Mouse (Mus musculus) bone marrow, adult 2 months (tissue): ENCODE results near the gene Maml2. TPM values are rescaled to one million over a fixed set of nuclear protein-coding genes. Genes with fewer than 3 reads are reported as not detected.

Experiments used
- H3K27ac ChIP-seq: fragments of 200-500 bp; 2 replicates; pipeline ENCODE4 v1.5.1; 2012; ENCODE audit warnings: low read depth, mild to moderate bottlenecking, control low read depth, inconsistent platforms, low read length; ENCODE audit not compliant: control insufficient read depth, poor library complexity, insufficient read depth
- H3K4me1 ChIP-seq: fragments of 200-500 bp; 2 replicates; pipeline ENCODE4 v1.6.1; 2011; ENCODE audit warnings: low read length; ENCODE audit not compliant: control insufficient read depth, insufficient read depth
- H3K4me3 ChIP-seq: fragments of 200-500 bp; replicated peaks from 2 replicates; pipeline ENCODE3; 2011; ENCODE audit warnings: mild to moderate bottlenecking, low read depth, low read length, control low read depth; ENCODE audit not compliant: control insufficient read depth
- CTCF ChIP-seq: fragments of 200-500 bp; IDR thresholded peaks from 2 replicates; pipeline ENCODE4 v1.5.1; 2011; ENCODE audit warnings: low read length, control low read depth; ENCODE audit not compliant: control insufficient read depth, insufficient read depth
- POLR2A ChIP-seq: fragments of 200-500 bp; IDR thresholded peaks from 2 replicates; pipeline ENCODE4 v1.6.1; 2011; ENCODE audit warnings: low read depth, mild to moderate bottlenecking, control low read depth, low read length, borderline replicate concordance; ENCODE audit not compliant: control insufficient read depth
- WGBS: fragments of 180-500 bp; shearing (Covaris S2); methylation state at CpG from one replicate; pipeline ENCODE4 v1.1.7; 2018; 5-methylcytosine and 5-hydroxymethylcytosine counted together
- polyA plus RNA-seq: library from polyadenylated mRNA; stranded (reverse); fragments of >200 nt; gene quantifications from 2 replicates; pipeline ENCODE4 v1.2.4, GENCODE M21; 2011; ENCODE audit warnings: low replicate concordance; ENCODE audit not compliant: missing spikeins, insufficient read depth, insufficient read length

Gene Maml2
- polyA plus RNA-seq, 1 experiment = 3.5 TPM

DNA sequence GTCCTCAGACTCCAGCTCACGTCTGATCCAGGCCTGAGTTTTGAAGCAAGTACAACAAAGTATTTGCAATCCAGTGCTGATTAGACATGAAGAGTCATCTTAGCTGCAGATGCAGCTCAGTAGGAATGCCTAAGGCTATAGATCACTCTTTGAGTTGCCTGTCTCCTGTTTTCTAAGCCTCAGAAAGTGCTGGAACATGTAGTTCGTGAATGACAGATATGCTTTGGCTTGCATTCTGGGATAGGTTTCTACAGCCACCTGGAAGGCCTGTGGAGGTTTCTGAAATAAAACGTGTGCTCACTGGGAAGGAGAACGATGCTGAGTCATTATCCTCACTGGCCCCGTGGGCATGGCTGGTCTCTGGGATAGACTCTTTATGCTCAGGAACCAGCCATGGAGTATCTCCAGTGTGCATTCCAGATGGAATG is 16.8 kb downstream of the Maml2 start:
- 69% methylated on average over 5 of the region's 5 CpGs for WGBS
- TF ChIP-seq CTCF (no peak), POLR2A (no peak)

DNA sequence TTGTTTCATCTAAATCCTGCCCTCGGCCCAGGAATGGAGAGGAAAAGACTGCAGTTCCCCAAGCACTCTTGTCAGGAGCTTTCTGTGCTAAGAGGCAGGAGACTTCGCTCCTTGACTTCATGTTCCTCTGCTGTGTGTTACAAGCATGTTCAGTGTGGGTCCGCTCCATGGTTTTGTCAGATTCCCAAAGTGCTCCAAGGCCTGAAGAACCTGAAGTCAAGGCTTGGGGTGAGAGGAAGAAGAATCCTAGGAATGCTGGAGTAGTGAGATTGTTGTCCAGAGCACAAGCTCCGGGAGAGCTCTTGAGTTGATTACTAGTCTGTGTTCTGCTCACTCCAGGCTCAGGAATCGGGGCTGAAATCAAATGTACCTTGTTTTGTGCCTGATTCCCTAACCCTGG is 17.6 kb downstream of the Maml2 start:
- TF ChIP-seq CTCF (no peak), POLR2A (no peak)
- Histone ChIP-seq H3K4me3 (no peak overlapping the region), H3K4me1 (no peaks in the 10 kb centered on the region), H3K27ac (no peak overlapping the region)
- WGBS = 82% methylated on average over 5 of the region's 5 CpGs

More for the DNA sequence above, 16.8 kb downstream of the Maml2 start:
- Histone ChIP-seq H3K4me3 (no peak overlapping the region), H3K27ac (no peak overlapping the region), H3K4me1 (no peaks in the 10 kb centered on the region)

DNA sequence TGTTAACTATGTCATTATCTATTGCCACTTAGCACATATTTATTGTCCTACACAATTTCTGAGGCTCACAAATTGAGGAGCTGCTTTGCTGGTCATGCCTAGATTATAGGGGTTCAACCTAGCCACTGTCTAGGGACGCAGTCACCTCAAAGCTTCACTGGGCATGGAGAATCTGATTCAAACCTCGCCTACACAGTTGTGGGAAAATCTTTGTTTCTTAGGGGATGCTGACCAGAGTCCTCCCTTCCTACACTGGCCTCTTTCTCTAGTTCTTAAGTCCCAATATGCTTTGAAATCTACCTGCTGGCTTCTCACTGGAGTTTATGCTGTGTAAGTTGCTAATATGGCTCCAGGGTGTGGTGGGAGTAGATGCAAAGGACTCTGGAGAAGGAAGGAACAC is 21.8 kb downstream of the Maml2 start:
- Histone ChIP-seq H3K4me1 (no peaks in the 10 kb centered on the region; the same call in 1 of the 2 replicates), H3K27ac (no peak overlapping the region), H3K4me3 (no peak overlapping the region)
- WGBS = 76% methylated on average over 2 of the region's 2 CpGs
- TF ChIP-seq CTCF (no peak), POLR2A (no peak)

DNA sequence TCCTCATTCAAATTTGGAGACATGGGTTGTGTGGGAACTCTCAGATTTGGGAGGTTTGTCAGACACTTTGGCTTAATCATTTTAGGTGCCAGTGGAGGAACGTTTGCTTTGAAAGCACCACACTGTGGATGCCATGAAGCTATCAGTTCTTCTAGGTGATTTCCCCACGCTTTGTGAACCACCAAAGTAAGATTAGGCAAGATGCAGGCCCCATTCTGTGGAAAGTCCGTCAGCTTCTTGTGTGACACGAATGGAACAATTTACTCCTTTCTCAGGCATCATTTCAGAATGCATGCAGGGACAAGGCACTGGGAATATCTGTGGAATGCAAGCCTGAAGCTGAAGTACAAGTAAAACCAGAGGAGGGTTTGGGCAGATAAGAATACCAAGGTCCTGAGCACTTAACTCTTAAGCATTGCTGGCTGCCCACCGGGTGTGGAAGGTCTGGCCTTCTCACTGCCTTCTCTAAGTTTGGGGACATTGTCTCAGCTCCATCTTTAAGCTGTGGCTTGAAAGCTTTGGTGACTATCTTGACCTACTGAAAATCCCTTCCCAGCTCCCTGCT is 23.1 kb downstream of the Maml2 start:
- 61% methylated on average over 5 of the region's 5 CpGs for WGBS
- Histone ChIP-seq H3K4me3 (no peak overlapping the region), H3K27ac (no peak overlapping the region), H3K4me1 (no peaks in the 10 kb centered on the region; the same call in 1 of the 2 replicates)
- TF ChIP-seq POLR2A (no peak), CTCF (no peak)

DNA sequence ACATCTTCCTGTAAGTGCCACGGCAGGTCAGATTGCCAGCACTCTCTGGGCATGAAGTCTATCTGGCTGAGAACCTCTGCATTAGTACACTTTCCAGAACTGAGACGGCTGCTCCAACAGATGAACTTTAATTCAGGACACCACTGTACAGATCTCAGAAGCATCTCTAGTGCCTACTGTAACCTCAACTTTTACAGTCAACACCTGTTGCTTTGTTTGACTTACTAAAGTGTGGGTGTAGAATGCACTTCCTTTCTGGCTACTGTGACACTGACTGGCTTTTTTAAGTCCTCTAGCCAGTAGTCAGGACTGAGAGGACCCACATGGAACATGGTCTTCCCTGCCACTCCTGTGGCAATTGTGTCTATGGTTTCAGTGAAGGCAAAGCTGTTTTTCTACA is 25.3 kb downstream of the Maml2 start:
- WGBS = 40% methylated on average over 2 of the region's 2 CpGs
- Histone ChIP-seq H3K27ac (peak overlapping the region; percentile 14; the same call in 1 of the 2 replicates), H3K4me3 (no peak overlapping the region), H3K4me1 (no peaks in the 10 kb centered on the region; the same call in 1 of the 2 replicates)
- no peak for TF ChIP-seq CTCF
- no peak for TF ChIP-seq POLR2A

DNA sequence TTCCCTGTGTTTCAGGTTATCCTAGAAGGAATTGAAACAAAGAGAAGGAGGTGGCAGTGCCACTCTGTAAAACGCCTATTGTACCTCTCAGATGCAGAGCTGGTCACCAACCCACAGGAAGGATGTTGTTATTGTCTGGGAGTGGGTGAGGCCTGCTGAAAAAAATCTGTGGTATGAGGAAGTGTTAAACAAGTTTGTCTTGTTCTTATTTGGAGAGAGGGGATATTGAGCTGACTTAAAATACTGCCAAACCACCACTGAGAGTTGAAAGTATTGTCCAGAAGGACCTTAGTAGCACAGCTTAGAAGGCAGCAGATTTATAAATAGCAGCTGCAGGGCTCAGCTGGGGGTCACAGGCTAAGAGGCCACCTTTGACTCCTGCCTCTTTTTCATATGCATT is 25.9 kb downstream of the Maml2 start:
- no peak overlapping the region for H3K4me3 ChIP-seq
- WGBS = 2% methylated on average over 1 of the region's 1 CpGs
- no peak overlapping the region; the same call in 1 of the 2 replicates for H3K27ac ChIP-seq
- H3K4me1 ChIP-seq = no peaks in the 10 kb centered on the region; the same call in 1 of the 2 replicates
- no peak for TF ChIP-seq POLR2A

DNA sequence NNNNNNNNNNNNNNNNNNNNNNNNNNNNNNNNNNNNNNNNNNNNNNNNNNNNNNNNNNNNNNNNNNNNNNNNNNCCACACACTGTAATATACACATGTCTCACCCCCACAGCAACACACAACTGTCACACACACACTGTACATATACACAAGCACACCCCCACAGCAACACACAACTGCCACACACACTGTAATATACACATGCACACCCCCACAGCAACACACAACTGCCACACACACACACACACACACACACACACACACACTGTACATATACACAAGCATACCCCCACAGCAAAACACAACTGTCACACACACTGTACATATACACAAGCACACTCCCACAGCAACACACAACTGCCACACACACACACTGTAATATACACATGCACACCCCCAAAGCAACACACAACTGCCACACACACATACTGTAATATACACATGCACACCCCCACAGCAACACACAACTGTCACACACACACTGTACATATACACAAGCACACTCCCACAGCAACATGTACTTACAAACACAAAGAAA is 116.5 kb downstream of the Maml2 start:
- no peak for TF ChIP-seq POLR2A
- no peak for TF ChIP-seq CTCF

DNA sequence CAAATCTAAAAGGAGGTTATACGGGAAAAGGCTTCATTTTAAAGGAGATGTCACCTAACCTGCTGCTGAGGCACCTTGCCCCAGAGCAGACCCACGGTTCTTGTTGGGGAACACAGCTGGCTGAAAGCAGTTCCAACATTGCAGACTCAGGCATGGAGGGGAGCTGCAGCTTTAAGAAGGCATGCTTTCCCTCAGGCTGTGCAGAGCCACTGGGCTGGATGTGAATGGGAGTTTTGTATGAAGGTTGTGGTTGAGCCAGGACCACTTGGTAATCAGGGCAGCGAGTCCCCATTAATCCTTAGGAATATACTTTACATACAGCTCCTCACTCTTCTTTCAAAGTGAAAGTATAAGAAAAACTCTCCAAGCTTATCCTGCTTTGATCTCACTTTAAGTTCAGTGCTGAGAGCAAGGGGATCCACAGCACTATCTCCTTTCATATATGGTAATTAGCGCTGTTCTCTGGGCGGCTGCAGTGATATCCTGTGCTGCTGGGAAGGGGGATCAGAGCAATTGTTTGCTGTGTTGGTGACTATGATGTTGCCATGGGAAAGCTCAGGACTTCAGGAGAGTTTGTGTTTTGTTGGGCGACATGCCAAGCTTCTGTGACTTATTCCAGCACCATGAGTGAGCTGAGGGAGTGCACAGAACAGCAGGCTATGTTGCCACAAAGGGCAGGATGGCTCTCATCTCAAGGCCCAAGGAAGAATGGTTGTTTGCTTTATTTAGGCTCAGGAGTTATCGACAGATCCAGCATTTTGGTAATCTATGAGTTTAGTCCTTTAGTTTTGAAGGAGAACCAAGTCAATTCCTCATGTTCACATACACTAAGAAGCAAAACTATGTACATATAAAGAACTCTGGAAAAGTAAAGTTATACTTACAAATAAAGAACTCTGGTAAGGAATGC is 127.5 kb downstream of the Maml2 start:
- WGBS = 59% methylated on average over 7 of the region's 7 CpGs
- Histone ChIP-seq H3K4me1 (no peaks in the 10 kb centered on the region), H3K27ac (no peak overlapping the region), H3K4me3 (no peak overlapping the region)
- TF ChIP-seq POLR2A (no peak), CTCF (no peak)

More for the DNA sequence above, 116.5 kb downstream of the Maml2 start:
- H3K4me3 ChIP-seq = no peak overlapping the region
- peaks cover 2% of the 10 kb centered on the region; the same call in 1 of the 2 replicates for H3K4me1 ChIP-seq
- H3K27ac ChIP-seq = no peak overlapping the region
